Mouse (Mus musculus) fat pad, adult 2 months (tissue): ENCODE results near the gene Ctsz.
A peak's percentile ranks its signal among the peaks of the same experiment; 100 is the strongest.

Experiments used
- DNase-seq: peaks from one replicate; pipeline ENCODE4 v3.0.0-alpha.2; 2011; ENCODE audit warnings: low read depth, low spot score; ENCODE audit errors: extremely low read depth

The Ctsz gene

DNA sequence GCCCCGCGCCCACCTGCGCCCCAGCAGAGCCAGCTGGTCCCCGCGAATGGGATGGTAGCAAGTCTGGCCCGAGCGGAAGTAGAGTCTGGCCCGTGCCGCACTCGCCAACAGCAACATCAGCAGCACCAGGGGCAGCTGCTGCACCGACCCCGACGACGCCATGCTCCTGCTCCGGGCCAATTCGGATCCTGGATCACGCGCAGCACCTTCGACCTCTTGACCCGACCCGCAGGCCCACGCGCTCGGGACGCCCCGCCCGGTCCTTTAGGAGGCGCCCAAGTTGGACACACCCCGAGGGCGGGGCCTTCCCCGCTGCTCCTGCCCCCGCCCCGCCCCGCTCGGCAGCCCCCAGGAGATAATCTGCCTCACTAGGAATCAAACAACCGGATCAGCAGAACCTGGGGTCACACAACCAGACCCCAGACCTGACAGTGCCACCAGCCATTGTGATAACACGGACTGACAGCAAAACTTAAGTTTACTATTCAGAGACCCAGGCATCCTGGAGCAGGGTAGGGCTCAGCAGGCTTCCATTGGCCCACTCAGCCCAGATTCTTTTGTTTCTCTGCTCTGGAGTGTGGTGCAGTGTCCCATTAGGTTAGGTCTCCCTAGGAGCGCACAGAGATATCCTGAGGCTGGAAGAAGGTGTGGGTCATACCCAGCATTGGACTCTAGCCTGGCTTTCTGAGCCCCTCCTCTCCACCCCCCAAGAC, at the start of gene Ctsz:
TSS of gene Ctsz (minus strand) at position 303 of the 713 bp plus-strand sequence.
- DNase-seq = no peak

DNA sequence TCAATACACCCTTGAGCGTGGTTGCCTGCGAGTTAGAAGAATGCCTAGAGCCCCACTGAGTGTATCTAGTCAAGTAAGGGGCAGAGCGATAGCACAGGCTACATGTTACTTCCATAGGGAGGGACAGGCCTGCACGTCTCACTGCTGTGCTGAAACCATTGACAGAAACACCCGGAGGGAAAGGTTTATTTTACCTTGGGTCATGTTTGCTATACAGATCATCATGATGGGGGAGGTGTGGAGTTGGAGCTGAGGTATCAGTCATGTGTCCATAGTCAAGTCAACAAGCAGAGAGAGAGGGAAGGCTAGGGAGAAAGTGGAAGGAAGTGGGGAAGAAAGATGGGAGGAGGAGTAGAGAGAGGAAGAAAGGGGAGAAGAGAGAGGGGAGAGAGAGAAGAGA, 48.2 kb upstream of the Ctsz start:
- DNase-seq = no peak

DNA sequence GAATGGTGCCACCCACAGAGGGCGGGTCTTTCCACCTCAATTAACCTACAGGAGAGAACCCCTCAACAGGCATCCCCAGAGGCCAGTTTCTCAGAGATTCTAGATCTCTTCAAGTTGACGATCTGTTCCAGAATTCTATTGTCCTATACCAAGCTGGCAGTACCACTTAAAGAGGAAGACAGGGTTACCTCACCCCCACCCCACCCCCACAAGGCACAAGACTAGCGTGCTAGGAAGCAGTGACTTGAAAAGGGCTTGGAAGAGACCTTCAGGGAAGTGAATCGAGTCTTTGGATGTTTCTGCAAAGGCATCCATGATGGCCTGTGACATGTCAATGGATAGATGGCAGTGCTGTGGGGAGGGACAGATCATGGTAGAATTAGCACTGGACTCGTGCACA, 39.9 kb upstream of the Ctsz start:
- DNase-seq = no peak

DNA sequence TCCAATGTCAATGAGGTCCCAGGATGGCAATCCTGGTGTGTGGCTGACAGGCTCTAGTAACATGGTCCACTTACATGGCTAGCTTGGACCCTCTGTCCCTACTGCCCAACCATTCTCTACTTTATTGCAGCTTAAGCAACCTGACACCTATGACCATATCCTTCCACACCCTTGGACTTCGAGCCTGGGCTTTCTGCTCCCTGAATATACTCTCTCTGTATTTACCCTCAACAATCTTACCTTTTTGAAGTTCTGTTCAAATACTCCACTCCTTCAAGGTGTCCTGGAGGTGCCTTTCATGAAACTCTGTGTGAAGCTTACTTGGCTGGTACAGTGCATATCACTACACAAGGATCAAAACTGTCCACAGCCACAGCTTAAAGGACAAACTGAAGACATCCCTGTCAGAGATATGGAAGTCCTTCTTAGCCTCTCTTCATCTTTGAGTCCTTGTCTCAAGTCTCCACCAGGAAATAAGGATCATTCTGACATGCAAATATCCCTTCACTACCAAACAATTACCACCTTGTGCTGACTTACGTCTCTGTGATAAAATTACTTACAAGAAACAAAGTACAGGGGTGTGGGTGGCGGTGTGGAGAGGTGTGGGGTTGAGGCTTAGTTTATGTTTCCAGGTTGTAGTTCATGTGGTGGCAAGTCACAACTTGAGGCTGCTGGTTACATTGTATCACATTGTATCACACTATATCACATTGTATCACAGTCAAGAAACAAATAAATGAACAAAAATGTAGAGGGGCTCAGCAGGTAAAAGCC, 38.9 kb upstream of the Ctsz start:
- DNase-seq = no peak

DNA sequence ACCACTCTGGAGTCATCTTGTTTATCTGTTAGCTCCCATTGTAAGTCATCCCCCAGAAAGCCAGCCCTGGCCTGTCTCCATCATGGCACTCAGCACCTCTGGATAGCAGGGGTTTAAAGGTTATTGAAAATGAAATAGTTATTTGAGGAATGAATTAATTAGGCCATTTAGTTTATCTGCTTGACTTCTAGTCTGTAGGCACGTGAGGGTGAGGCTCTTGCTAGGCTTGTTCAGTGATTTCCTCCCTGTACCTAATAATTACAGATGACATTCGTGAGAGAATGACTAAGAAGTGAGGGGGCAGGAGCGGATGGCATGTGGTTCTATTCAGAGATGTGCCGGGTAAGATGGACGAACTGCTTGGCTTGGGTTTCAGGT, 34.7 kb upstream of the Ctsz start:
- DNase-seq = no peak

DNA sequence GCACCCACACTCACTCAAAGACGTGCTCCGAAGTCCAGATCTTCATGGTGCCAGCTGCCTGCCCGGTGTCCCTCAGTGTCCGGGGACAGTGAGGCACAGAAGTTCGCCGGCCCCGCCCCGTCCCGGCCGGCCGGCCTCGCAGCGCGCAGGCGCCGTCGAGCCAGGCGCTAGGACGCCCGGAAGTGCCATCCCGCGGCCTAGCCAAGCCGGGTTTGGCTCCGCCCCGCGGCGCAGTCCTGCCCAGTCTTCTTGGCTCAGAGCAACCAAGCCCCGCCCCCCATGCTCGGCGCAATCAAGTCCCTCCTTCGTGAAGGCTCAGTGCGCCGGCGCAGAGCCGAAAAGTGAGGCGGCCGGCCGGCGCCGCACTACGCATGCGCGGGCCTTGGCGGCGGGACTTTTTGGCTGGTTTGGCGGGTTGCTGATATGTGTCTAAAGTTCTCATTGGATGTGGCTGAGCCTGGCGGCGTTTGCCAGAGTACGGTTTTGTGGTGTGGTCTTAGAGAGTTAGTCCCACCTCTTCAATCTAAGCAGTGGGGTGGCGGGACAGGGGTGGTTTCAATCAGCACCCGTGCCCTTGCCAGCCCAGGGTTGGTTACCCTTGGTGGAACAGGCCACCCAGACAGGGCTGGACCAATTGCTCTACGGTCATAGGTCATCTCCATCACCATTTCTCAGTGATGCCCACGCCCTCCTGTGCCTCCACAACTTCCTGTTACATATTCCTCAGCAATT, 34.1 kb upstream of the Ctsz start, which contains the start of gene Prelid3b:
TSS of gene Prelid3b (minus strand) at position 264 of the 732 bp plus-strand sequence.
- peak; percentile 76 for DNase-seq

- no peak for DNase-seq
Observed at GRCm38 (mm10) chr2:174472407-174472806, 33.6 kb upstream of the Ctsz start.

DNA sequence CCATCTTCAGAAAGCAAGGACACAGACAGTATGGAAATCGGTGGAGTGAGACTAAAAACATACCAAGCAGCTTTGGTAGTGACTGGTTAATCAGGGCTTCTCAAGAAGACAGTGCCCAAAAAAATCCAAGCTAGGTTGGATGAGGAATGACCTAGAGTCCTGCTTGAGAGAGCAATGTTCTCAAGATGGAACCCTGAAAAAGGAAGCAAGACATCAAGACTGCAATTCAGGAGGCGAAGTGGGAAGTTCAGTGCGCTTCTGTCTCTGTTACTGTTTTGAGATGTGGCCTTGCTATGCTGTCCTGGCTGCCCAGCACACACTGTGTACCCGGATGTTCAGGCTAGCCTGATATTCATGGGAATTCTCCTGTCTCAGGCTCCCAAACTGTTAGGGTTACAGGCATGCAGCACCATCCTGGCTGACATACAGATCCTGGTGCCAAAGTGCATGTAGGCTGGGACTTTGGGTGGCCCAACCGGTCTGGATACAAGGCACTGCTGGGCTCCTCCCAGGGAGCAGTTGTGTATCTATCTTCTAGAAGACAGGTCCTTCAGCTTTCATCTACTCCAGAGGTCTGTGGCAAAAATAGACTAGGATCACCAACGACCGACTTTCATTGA, 32.1 kb upstream of the Ctsz start:
- DNase-seq = no peak

GRCm38 (mm10) chr2:174470333-174470732, 31.5 kb upstream of the Ctsz start:
- no peak for DNase-seq

DNA sequence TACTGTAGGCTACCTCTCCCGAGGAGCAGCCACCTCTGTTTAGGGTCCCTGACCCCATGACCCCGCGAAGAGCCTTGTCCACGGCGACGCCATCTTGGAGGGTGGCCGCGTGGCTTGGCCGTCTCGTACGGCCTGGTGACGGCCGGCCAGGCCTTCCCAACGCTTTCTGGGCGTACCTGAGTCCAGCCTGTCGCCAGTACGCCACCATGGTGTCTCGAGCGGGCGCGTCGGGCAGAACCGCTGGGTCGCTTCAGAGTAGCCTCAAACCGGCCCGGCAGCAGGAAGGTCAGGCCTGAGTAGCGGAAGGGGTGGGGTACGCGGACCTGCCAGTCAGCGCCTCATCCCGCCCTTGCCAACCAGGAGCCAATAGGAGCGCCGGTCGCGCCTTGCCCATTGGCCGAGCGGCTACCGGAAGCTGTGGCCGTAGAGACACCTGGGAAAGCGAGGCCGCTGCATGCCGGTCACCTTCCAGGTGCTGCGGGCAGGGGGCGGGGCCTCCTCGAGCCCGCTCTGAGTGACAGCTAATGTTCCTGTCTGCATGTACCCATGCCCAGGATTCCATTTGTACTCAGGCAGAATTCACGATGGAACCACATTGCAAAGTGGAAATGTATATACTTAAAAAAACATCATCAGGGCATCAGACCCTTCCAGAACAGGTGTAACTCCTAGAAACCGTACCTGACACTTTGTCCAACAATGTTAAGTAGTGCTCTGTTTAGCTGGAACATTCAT, 25.1 kb upstream of the Ctsz start, which contains the start of gene Atp5e:
TSS of gene Atp5e (minus strand) at position 317 of the 735 bp plus-strand sequence.
- DNase-seq = no peak

DNA sequence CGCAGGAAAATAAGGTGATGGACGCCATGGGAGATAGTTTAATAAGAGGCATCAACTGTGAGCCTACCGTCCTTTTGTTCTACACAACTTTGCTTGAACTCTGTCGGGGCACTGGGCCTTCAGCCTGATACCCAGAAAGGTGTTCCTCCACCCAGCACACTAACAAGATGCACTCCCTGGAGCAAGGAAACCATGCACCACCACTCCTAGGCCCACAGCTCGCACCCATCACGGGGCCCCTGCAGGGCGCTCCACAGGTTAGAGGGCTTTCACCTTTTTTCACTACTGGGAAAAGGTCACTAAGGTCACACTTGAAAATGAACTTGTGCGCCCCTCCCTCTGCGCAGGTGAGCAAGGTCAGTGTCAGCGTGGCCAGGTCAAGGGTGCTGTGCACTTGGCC, 24.5 kb upstream of the Ctsz start:
- DNase-seq = no peak

DNA sequence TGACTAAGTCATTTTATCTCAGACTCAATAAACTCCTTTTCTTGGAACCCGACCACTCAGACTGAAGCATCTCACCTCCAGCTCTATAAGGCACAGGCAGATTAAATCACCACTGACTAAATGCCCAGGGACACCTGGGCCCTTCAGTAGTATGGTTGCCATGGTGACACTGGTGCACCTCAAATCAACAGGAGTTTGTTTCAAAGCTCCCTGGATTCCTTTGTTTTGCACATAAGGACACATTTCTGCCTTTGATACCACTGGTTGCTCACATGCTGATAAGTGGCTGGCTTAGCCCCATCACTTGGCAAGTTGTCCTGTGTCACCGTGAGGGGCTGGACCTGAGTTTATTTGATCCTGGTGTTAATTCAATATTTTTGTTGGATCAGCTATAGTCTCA, 20.5 kb upstream of the Ctsz start:
- no peak for DNase-seq

DNA sequence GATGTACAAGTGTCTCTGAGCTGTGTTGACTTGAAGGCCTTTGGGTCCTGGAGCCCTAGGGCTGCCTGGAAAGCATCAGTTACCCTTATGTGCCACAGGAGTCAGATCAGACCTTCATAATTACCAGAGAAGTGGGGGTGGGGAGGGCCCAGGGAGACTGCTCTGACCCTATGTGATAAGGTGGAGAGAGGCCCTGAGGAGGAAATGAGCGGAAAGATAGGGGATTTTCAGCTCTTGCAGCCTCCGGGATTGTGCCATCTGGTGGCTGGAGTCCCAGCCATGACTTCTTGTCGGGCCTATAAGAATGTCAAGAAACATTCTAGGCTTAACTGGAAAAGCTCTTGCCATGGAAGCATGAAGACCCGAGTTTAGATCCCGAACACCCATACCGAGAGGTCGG, 14.8 kb upstream of the Ctsz start:
- no peak for DNase-seq

DNA sequence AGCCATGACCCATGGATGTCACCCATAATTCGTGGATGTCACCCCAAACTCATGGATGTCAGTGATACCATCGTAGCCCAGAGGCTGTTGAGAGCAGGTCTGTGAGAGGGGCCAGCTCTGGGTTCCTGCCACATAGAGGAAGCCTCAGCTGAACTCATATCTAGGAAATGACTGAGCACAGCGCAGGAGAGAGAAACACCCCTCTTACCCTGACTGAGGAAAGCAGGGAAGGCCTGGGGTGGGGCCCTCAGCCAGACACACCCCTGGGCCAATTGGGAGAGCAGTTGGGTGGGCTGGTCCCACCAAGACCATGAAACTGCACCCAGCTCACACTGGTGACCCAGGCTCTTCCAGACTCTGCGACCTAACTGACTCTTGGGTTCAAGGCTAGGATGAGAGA, 11.5 kb upstream of the Ctsz start, which contains the start of gene Tubb1:
TSS of gene Tubb1 (plus strand) at position 343 of the 400 bp plus-strand sequence.
- DNase-seq = no peak

- no peak for DNase-seq
Observed at GRCm38 (mm10) chr2:174448405-174448804, 9.6 kb upstream of the Ctsz start.

DNA sequence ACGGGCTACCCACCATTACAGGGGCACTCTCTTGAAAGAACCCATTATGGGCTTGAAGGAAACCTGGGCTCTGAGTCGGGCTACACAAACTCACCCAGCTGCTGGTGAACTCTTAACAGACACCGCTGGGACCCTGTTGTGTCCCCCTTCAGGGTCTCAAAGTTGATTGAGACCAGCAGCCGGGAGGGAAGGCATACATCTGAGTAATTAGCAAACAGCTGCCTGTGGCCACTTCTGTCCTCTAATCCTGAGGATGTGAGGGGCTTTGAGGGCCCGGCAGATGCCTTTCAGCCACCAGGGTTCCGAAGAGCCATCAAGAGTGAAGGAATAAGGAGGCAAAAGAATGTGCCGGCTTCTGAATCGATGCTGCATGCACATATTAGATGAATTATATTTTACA, 8.1 kb upstream of the Ctsz start:
- no peak for DNase-seq

DNA sequence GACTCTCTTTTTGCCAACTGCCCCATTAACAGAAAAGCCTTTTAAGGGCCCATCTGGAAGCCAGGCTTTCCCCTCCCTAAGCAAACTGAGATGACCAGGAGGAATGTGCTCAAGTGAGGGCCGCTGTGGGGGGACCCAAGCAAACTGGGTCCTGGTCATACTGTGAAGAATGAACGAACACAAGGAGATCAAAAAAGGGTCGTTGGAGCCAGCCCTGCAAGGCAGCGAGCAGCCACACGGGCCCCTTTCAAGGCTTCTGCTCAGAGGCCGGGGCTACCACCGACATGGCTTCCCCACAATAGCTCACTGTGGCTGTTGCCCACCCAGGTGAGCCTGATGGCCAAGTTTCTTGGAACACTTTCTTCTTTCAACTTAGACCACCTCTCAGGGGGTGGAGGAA, 7.7 kb upstream of the Ctsz start:
- DNase-seq = no peak

GRCm38 (mm10) chr2:174445018-174445417, 6.2 kb upstream of the Ctsz start:
- DNase-seq = no peak

DNA sequence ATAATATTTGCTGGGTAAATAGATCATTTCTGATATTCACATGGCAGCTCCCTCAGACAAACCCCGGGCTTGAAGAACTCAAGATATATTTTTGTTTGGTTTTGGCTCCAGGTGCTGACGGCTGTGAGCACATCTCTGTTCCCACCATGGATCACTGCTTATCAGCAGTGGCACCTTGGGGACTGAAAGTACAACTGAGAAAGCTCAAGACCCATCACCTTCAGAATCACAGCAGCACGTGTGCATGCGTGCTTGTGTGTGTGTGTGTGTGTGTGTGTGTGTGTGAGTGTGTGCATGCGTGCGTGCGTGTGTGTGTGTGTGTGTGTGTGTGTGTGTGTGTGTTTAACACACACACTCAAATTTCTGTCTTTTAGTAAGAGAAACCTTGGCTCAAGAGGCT, 5.5 kb upstream of the Ctsz start:
- DNase-seq = no peak

- no peak for DNase-seq
Observed at GRCm38 (mm10) chr2:174443046-174443445, 4.2 kb upstream of the Ctsz start.

- DNase-seq = no peak
Observed at GRCm38 (mm10) chr2:174442460-174442859, 3.6 kb upstream of the Ctsz start.
